Mouse (Mus musculus): Measurements from ENCODE around the gene Olfr683. TPM values are rescaled to one million over a fixed set of nuclear protein-coding genes. Genes with fewer than 3 reads are reported as not detected.
"Not testable (repeated sequence)": the region's sequence is repeated elsewhere in the genome, so short reads cannot be mapped to it uniquely, and the experiment has no call there.

Gene Olfr683
- not detected in 2 replicates for polyA plus RNA-seq (2012; rRNA removed)

DNA sequence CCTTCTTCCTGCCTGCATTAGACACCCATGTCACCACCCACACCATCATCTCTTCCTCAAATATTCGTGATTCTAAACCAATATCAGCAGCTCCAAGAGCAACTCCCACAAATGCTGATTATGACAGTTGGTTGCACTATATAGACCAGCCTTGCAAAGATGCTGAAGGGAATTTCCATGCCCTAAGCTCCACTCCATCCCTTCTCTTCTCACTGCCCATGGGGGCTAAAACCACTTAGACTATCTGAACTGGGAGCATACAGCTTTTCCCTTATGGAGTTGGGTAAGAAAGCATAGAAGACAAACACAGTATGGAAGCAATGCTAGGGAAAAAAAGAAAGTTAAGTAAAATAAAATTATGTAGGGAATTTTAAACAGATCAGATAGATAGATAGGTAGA is at the start of gene Olfr683:
Olfr683 (minus strand) TSS at position 101 of the 400 bp plus-strand sequence.
- DNase-seq (ENCODE audit: low read depth): no peak
- no peak for TF ChIP-seq CTCF (IDR thresholded peaks at IDR 0.05; ENCODE audit: borderline replicate concordance, extremely low read depth, insufficient read depth, insufficient read length)
- TF ChIP-seq POLR2A (IDR thresholded peaks at IDR 0.05; ENCODE audit: borderline replicate concordance, extremely low read depth, insufficient read depth, insufficient read length, poor library complexity, severe bottlenecking): no peak

- no peak for TF ChIP-seq CTCF (IDR thresholded peaks at IDR 0.05; ENCODE audit: borderline replicate concordance, extremely low read depth, insufficient read depth, insufficient read length)
- TF ChIP-seq POLR2A (IDR thresholded peaks at IDR 0.05; ENCODE audit: borderline replicate concordance, extremely low read depth, insufficient read depth, insufficient read length, poor library complexity, severe bottlenecking): no peak
Observed at GRCm38 (mm10) chr7:105185912-105186311, 39.1 kb upstream of the Olfr683 start, which contains the start of gene Olfr685. Olfr685 (minus strand) TSS chr7:105186012.

GRCm38 (mm10) chr7:105170773-105171172 is 24.0 kb upstream of the Olfr683 start:
- TF ChIP-seq POLR2A (IDR thresholded peaks at IDR 0.05; ENCODE audit: borderline replicate concordance, extremely low read depth, insufficient read depth, insufficient read length, poor library complexity, severe bottlenecking) (no peak), CTCF (IDR thresholded peaks at IDR 0.05; ENCODE audit: borderline replicate concordance, extremely low read depth, insufficient read depth, insufficient read length) (peak; percentile 38; the same call in 1 of the 2 replicates)
- peak; percentile 33 for DNase-seq (ENCODE audit: low read depth)

More at GRCm38 (mm10) chr7:105185912-105186311, 39.1 kb upstream of the Olfr683 start, which contains the start of gene Olfr685:
- no peak for DNase-seq (ENCODE audit: low read depth)

- no peak for DNase-seq (ENCODE audit: low read depth)
- no peak for TF ChIP-seq POLR2A (IDR thresholded peaks at IDR 0.05; ENCODE audit: borderline replicate concordance, extremely low read depth, insufficient read depth, insufficient read length, poor library complexity, severe bottlenecking)
Observed at GRCm38 (mm10) chr7:105163553-105163952, 16.7 kb upstream of the Olfr683 start, which contains the start of gene Olfr684. Olfr684 (minus strand) TSS chr7:105163653.

GRCm38 (mm10) chr7:105141275-105141674 is 5.5 kb downstream of the Olfr683 start:
- TF ChIP-seq POLR2A (IDR thresholded peaks at IDR 0.05; ENCODE audit: borderline replicate concordance, extremely low read depth, insufficient read depth, insufficient read length, poor library complexity, severe bottlenecking) (no peak), CTCF (IDR thresholded peaks at IDR 0.05; ENCODE audit: borderline replicate concordance, extremely low read depth, insufficient read depth, insufficient read length) (no peak)

GRCm38 (mm10) chr7:105116536-105116935 is 30.3 kb downstream of the Olfr683 start, which contains the start of gene Olfr681:
Olfr681 (plus strand) TSS chr7:105116836.
- no peak for TF ChIP-seq CTCF (IDR thresholded peaks at IDR 0.05; ENCODE audit: borderline replicate concordance, extremely low read depth, insufficient read depth, insufficient read length)
- no peak for TF ChIP-seq POLR2A (IDR thresholded peaks at IDR 0.05; ENCODE audit: borderline replicate concordance, extremely low read depth, insufficient read depth, insufficient read length, poor library complexity, severe bottlenecking)
- no peak for DNase-seq (ENCODE audit: low read depth)

More at GRCm38 (mm10) chr7:105141275-105141674, 5.5 kb downstream of the Olfr683 start:
- no peak for DNase-seq (ENCODE audit: low read depth)

DNA sequence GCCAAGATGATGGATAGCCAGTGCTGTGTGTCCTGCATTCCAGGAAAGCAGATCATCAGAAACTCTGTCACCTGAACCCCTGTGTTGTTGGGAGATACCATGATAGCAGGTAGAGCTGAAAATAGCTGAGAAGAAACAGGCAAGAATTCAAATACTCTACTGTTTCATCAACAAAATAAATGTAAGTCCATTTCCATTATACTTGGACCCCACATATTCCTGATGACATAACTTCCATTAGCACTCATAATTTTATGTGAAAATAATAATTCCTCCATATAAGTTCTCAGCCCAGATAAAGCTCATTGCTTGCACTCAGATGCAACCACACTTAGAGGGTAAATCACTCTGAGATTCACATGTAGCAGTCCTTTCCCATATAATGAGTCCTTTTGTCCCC is 54.1 kb downstream of the Olfr683 start, which contains the start of gene Olfr680-ps1:
Olfr680-ps1 (minus strand) TSS at position 101 of the 400 bp plus-strand sequence.
- DNase-seq (ENCODE audit: low read depth): not testable (repeated sequence)

Other genes with a start within 250 kb of the Olfr683 start
- gene Olfr667, start 225.5 kb downstream of the Olfr683 start, polyA plus RNA-seq (2012; rRNA removed): not detected in 2 replicates
- not detected in 2 replicates for gene Olfr668, start 219.0 kb downstream of the Olfr683 start, polyA plus RNA-seq (2012; rRNA removed)
- not detected in 2 replicates for gene Olfr669, start 212.8 kb downstream of the Olfr683 start, polyA plus RNA-seq (2012; rRNA removed)
- not detected in 2 replicates for gene Olfr670, start 184.4 kb downstream of the Olfr683 start, polyA plus RNA-seq (2012; rRNA removed)
- not detected in 2 replicates for gene Olfr671, start 167.9 kb downstream of the Olfr683 start, polyA plus RNA-seq (2012; rRNA removed)
- gene Olfr672, start 145.0 kb downstream of the Olfr683 start, polyA plus RNA-seq (2012; rRNA removed): not detected in 2 replicates
- not detected in 2 replicates for gene Olfr675, start 118.6 kb downstream of the Olfr683 start, polyA plus RNA-seq (2012; rRNA removed)
- not detected in 2 replicates for gene Olfr676, start 114.3 kb downstream of the Olfr683 start, polyA plus RNA-seq (2012; rRNA removed)
- not detected in 2 replicates for gene Olfr677, start 95.6 kb downstream of the Olfr683 start, polyA plus RNA-seq (2012; rRNA removed)
- gene Olfr678, start 82.5 kb downstream of the Olfr683 start, polyA plus RNA-seq (2012; rRNA removed): not detected in 2 replicates
- not detected in 2 replicates for gene Olfr679, start 65.8 kb downstream of the Olfr683 start, polyA plus RNA-seq (2012; rRNA removed)
- not detected in 2 replicates for gene Olfr680-ps1, start 54.2 kb downstream of the Olfr683 start, polyA plus RNA-seq (2012; rRNA removed)
- gene Olfr681, start 30.2 kb downstream of the Olfr683 start, polyA plus RNA-seq (2012; rRNA removed): not detected in 2 replicates
- not detected in 2 replicates for gene Olfr684, start 16.6 kb upstream of the Olfr683 start, polyA plus RNA-seq (2012; rRNA removed)
- not detected in 2 replicates for gene Olfr685, start 39.0 kb upstream of the Olfr683 start, polyA plus RNA-seq (2012; rRNA removed)
- not detected in 2 replicates for gene Olfr686, start 60.5 kb upstream of the Olfr683 start, polyA plus RNA-seq (2012; rRNA removed)
- gene Olfr688, start 141.1 kb upstream of the Olfr683 start, polyA plus RNA-seq (2012; rRNA removed): not detected in 2 replicates
- not detected in 2 replicates for gene Olfr689, start 164.2 kb upstream of the Olfr683 start, polyA plus RNA-seq (2012; rRNA removed)
- gene Olfr690, start 187.1 kb upstream of the Olfr683 start, polyA plus RNA-seq (2012; rRNA removed): 0.26 and 0.40 TPM in 2 replicates
- gene Olfr691, start 195.3 kb upstream of the Olfr683 start, polyA plus RNA-seq (2012; rRNA removed): 0.31 and 0.40 TPM in 2 replicates
- not detected in 2 replicates for gene Olfr692, start 221.2 kb upstream of the Olfr683 start, polyA plus RNA-seq (2012; rRNA removed)
- gene Gm5901, start 228.0 kb upstream of the Olfr683 start, polyA plus RNA-seq (2012; rRNA removed): not detected in 2 replicates

Measured in brain, embryonic 14.5 days (tissue).